Mouse (Mus musculus) cortical plate, adult 2 months (tissue): ENCODE results near the gene Olfr1028.

Experiments used
- CTCF ChIP-seq: fragments of 200-500 bp; IDR thresholded peaks from 2 replicates; pipeline ENCODE4 v1.5.1; 2011; ENCODE audit warnings: mild to moderate bottlenecking, control low read depth, low read length; ENCODE audit not compliant: insufficient read depth; ENCODE audit errors: extremely low read depth
- POLR2A ChIP-seq: fragments of 200-500 bp; IDR thresholded peaks from 2 replicates; pipeline ENCODE4 v1.6.1; 2011; ENCODE audit warnings: mild to moderate bottlenecking, low read length, control low read depth; ENCODE audit not compliant: insufficient read depth; ENCODE audit errors: extremely low read depth

DNA sequence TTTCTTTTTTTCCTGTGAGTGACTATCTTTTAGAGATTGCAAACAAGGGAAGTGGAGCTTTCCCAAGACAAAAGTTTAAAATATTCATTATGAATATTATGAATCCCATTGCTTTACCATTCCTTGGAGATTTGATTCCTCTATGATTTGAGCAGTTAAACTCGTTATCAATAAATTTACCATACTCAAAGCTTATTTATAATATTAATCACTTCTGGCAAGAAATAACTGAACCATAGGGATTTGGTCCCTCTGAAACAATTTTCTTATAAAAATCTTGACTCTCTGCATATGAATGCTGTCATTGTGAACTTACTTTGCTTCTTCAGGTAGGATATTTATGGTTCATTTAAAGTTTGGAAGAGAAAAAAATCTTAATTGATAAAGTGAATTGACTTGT, 35.3 kb upstream of the Olfr1028 start, which contains the start of gene Olfr1025-ps1:
- no peak for TF ChIP-seq POLR2A
- TF ChIP-seq CTCF: no peak
